Mouse (Mus musculus) heart, adult 2 months (tissue): ENCODE data around the gene Pcsk5. TPM values are rescaled to one million over a fixed set of nuclear protein-coding genes. Genes with fewer than 3 reads are reported as not detected.
A peak's percentile ranks its signal among the peaks of the same experiment; 100 is the strongest.

ENCODE experiments used
- DNase-seq, 2 experiments: peaks; one replicate each; pipeline ENCODE4 v3.0.0; 2021
- H3K27ac ChIP-seq: fragments of 200-600 bp; 2 replicates; pipeline ENCODE4 v1.8.1; 2022
- H3K27me3 ChIP-seq: fragments of 200-500 bp; 2 replicates; pipeline ENCODE4 v1.6.1; 2012; ENCODE audit warnings: mild to moderate bottlenecking, low read length, inconsistent platforms, mixed read lengths; ENCODE audit not compliant: control insufficient read depth, insufficient read depth
- H3K36me3 ChIP-seq: fragments of 200-500 bp; 2 replicates; pipeline ENCODE4 v1.6.1; 2012; ENCODE audit warnings: low read length, inconsistent platforms; ENCODE audit not compliant: control insufficient read depth, insufficient read depth
- H3K4me1 ChIP-seq: fragments of 200-500 bp; 2 replicates; pipeline ENCODE4 v1.6.1; 2011; ENCODE audit warnings: low read length; ENCODE audit not compliant: control insufficient read depth, insufficient read depth
- H3K4me3 ChIP-seq: fragments of 200-600 bp; 2 replicates; pipeline ENCODE4 v1.8.1; 2022
- H3K79me2 ChIP-seq: fragments of 200-500 bp; replicated peaks from 2 replicates; pipeline ENCODE4 v1.6.1; 2012; ENCODE audit warnings: mild to moderate bottlenecking, inconsistent platforms, low read length, moderate library complexity, mixed read lengths; ENCODE audit not compliant: control insufficient read depth, insufficient read depth
- H3K9ac ChIP-seq: fragments of 200-500 bp; 2 replicates; pipeline ENCODE4 v1.6.1; 2012; ENCODE audit warnings: low read depth, mild to moderate bottlenecking, control low read depth, inconsistent platforms, low read length, mixed read lengths
- CTCF ChIP-seq: fragments of 200-600 bp; IDR thresholded peaks from 2 replicates; pipeline ENCODE4 v1.8.1; 2022; ENCODE audit warnings: antibody characterized with exemption, mild to moderate bottlenecking, moderate library complexity
- EP300 ChIP-seq: fragments of 200-500 bp; IDR thresholded peaks from 2 replicates; pipeline ENCODE4 v1.6.1; 2011; ENCODE audit warnings: low read depth, low read length, control low read depth; ENCODE audit not compliant: insufficient read depth
- POLR2A ChIP-seq: fragments of 200-500 bp; IDR thresholded peaks from 2 replicates; pipeline ENCODE4 v1.6.1; 2011; ENCODE audit warnings: mild to moderate bottlenecking, low read depth, low read length, control low read depth; ENCODE audit not compliant: insufficient read depth
- WGBS: fragments of 180-500 bp; shearing (Covaris S2); methylation state at CpG from one replicate; pipeline ENCODE4 v1.1.7; 2018; 5-methylcytosine and 5-hydroxymethylcytosine counted together
- intact Hi-C: fragments of 180-260 bp; cut with DNase I; formaldehyde crosslinking; loops from one replicate; pipeline ENCODE4 v1.15.1; 2025
- polyA plus RNA-seq: library from polyadenylated mRNA; depleted of rRNA; stranded (reverse); fragments of >200 nt; gene quantifications from 2 replicates; pipeline ENCODE4 v1.2.3, GENCODE M21; 2012
- total RNA-seq, 2 experiments: library from RNA; stranded (reverse); gene quantifications; 2 replicates each; pipeline ENCODE4 v1.2.3; 2021

Pcsk5 gene
- total and polyA plus RNA-seq, 3 experiments, result 1.5 to 2.8 (median 1.9) TPM

DNA sequence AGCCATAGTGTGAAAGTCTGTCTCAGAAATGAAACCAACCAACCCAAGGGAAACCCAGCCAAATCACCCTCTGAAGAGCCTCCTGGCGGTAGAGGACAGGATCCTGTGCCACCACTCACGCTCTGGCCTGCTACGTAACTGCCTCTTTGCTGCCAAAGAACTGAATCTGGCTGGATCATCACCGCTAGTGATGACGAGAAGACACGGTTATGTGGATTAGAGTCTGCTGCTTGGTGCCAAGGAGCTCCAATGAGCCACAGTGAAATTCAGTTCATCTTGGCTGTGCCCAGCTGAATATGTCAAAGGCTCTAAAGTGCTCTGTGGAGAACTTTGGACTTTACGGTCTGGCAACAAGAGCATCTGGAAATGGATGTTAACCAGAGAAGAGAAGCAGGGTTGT is 282.3 kb downstream of the Pcsk5 start:
- Histone ChIP-seq H3K4me1 (no peaks in the 10 kb centered on the region), H3K27me3 (no peaks in the 10 kb centered on the region), H3K79me2 (no peaks in the 10 kb centered on the region), H3K9ac (no peak overlapping the region), H3K27ac (no peak overlapping the region), H3K4me3 (no peak overlapping the region), H3K36me3 (no peaks in the 10 kb centered on the region)
- peak in 1 of 2 experiments; percentile 6 for DNase-seq
- intact Hi-C loops, result no loop called here
- TF ChIP-seq EP300 (no peak), CTCF (peak; percentile 16; the same call in 1 of the 2 replicates), POLR2A (no peak)
- WGBS, result 57% methylated on average over 7 of the region's 7 CpGs

DNA sequence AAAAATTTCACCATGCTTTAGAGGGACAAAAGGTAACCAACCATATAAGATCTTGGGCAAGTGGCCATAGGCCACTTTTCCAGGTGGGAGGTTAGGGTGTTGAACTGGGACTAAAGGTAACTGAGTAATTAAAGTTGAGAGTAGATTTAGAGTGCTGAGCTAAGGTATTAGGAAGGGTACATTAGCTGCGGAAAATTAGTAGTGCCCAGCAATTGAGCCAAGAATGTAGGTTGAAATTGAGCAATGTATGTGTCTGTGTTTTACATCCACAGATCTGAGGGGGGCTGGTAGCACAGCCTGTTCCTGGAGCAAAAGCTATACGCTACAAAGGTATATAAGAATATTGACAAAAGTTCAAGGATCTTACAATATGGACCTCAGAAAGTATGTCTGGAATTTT is 282.9 kb downstream of the Pcsk5 start:
- no peaks in the 10 kb centered on the region for H3K27me3 ChIP-seq
- intact Hi-C loops, result no loop called here
- no peak overlapping the region for H3K9ac ChIP-seq
- no peaks in the 10 kb centered on the region for H3K79me2 ChIP-seq
- DNase-seq, result no peak
- no peak overlapping the region for H3K4me3 ChIP-seq
- no peaks in the 10 kb centered on the region for H3K36me3 ChIP-seq
- no peak overlapping the region for H3K27ac ChIP-seq
- WGBS, result 85% methylated on average over 2 of the region's 2 CpGs
- no peak for TF ChIP-seq POLR2A
- no peak for TF ChIP-seq EP300
- no peak for TF ChIP-seq CTCF
- H3K4me1 ChIP-seq, result no peaks in the 10 kb centered on the region

DNA sequence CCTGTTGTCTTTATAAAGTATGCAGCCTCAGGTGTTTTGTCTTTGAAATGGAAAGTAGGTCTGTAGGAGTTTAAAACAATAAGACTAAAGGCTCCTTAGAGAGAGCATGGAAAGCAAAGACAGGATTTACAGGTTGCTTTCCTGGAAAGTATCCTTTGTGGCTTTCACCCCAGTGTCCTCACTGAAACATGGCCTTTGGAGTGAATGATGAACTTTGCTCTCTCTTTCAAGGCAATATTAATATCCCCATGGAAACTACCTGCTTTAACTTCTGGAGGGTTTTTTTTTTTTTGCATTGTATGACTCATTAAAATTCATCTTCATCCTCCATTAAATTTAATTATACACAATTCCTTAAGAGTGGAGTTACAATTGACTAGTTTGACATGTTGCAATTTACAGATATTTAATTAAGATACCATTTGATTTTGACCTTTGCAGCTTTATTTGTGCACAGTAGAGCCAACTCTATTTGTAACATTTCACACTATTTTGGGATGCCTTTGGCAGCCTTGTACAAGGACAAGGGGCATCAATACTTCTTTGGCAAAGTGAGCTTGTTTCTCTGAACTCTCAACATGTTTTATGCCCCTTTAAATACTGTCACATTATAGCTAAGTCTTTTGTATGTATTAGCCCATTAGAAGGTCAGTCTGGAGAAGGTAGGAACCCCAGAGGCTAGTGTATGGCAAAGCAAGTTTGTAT is 283.9 kb downstream of the Pcsk5 start:
- H3K79me2 ChIP-seq, result no peaks in the 10 kb centered on the region

DNA sequence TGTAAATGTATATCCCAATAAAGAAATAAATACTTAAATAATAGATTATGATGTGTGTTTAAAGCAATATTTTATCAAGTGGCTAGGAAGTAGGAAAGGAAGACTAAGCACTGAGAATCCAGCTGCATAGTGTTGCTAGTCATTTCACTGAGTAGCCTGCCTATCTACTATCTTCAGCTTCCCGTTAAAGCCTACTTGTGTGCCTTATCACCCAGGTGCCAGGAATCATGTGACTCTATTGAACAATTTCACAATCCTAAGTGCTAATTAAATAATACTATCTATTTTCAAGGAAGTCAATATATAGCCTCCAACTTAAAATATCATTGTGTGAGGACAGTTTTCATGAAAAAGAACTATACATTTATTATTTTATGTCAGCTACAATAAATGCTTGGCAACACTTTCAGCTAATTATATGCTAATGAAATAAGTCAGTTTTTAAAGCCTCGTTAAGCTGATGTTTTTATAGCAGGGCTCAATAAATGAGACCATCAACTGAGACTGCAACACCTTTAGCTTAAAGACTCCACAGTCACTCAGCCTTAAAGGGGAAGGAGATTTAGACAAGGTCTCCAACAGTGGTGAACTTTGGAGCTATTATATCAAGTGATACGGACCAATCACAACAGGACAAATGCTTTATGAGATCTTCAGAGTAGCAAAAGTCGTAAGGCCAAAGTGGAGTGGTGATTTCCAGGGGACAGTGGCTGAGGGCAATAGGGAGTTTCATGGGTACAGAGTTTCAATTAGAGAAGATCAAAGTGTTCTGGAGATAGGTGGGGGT is 308.5 kb downstream of the Pcsk5 start:
- Histone ChIP-seq H3K9ac (no peak overlapping the region), H3K79me2 (no peaks in the 10 kb centered on the region), H3K27ac (no peak overlapping the region), H3K4me3 (no peak overlapping the region), H3K4me1 (no peaks in the 10 kb centered on the region), H3K36me3 (no peaks in the 10 kb centered on the region), H3K27me3 (no peaks in the 10 kb centered on the region)
- intact Hi-C loops, result no loop called here
- TF ChIP-seq EP300 (no peak), POLR2A (no peak), CTCF (no peak)
- no peak for DNase-seq
- WGBS, result 56% methylated on average over 4 of the region's 4 CpGs

More for the DNA sequence above, 283.9 kb downstream of the Pcsk5 start:
- TF ChIP-seq CTCF (no peak), POLR2A (no peak), EP300 (no peak)
- Histone ChIP-seq H3K27ac (no peak overlapping the region), H3K27me3 (no peaks in the 10 kb centered on the region), H3K36me3 (no peaks in the 10 kb centered on the region), H3K4me1 (no peaks in the 10 kb centered on the region), H3K9ac (no peak overlapping the region), H3K4me3 (no peak overlapping the region)
- intact Hi-C loops, result no loop called here
- no peak for DNase-seq

DNA sequence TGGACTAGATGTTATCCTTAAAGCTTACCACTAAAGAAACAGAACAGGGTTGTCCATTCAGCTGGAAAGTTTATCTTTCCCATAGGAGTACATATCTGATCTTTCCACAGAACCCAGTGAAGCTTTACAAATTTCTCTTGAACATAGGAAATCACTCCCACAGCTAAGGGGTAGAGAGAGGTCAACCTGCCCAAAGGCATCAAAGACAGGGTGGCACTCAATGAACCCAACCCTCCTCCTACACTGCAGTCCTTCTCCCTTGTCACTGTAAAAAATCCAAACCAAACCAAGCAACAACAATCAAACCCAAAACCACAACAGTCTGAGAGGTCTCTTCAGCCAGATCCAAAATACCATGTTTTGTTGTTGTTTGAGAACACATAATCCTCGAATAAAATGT is 311.9 kb downstream of the Pcsk5 start:
- Histone ChIP-seq H3K9ac (no peak overlapping the region), H3K4me3 (no peak overlapping the region), H3K27me3 (no peaks in the 10 kb centered on the region), H3K4me1 (no peaks in the 10 kb centered on the region), H3K36me3 (no peaks in the 10 kb centered on the region), H3K79me2 (no peaks in the 10 kb centered on the region), H3K27ac (no peak overlapping the region)
- DNase-seq, result no peak
- WGBS, result 63% methylated on average over 1 of the region's 1 CpGs
- no peak for TF ChIP-seq EP300
- no peak for TF ChIP-seq CTCF
- no peak for TF ChIP-seq POLR2A
- intact Hi-C loops, result no loop called here

DNA sequence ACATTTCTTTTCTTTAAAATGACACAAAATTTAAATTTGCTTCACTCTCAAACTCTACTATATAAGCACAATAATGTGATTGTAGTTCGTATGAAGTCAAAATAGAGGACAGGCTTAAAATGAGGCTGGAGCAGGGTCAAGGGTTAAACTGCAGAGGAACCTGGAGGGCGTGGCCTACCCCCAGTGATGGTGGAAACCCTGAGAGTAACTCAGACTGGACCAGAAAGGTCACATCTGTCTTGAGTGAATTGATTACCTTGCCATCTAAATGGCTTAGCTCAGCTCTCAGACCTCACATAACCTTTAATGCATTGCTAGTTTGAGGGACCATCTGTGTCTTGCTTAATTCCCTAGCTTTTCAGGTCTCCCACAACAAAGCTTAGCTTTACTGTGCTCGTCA is 323.0 kb downstream of the Pcsk5 start:
- H3K4me1 ChIP-seq, result no peaks in the 10 kb centered on the region
- no peak overlapping the region for H3K4me3 ChIP-seq
- 70% methylated on average over 3 of the region's 3 CpGs for WGBS
- no peak for DNase-seq
- H3K27ac ChIP-seq, result no peak overlapping the region
- TF ChIP-seq POLR2A, result no peak
- no peak for TF ChIP-seq EP300
- no peak for TF ChIP-seq CTCF
- H3K36me3 ChIP-seq, result no peaks in the 10 kb centered on the region
- H3K27me3 ChIP-seq, result no peaks in the 10 kb centered on the region
- H3K79me2 ChIP-seq, result no peaks in the 10 kb centered on the region
- no peak overlapping the region for H3K9ac ChIP-seq
- intact Hi-C loops, result no loop called here
